Mouse (Mus musculus): ENCODE measurements around the gene Slc39a11. TPM values are rescaled to one million over a fixed set of nuclear protein-coding genes. Genes with fewer than 3 reads are reported as not detected.

Gene Slc39a11
- total and polyA plus RNA-seq, 3 experiments = 43.2 to 54.4 (median 51.0) TPM

DNA sequence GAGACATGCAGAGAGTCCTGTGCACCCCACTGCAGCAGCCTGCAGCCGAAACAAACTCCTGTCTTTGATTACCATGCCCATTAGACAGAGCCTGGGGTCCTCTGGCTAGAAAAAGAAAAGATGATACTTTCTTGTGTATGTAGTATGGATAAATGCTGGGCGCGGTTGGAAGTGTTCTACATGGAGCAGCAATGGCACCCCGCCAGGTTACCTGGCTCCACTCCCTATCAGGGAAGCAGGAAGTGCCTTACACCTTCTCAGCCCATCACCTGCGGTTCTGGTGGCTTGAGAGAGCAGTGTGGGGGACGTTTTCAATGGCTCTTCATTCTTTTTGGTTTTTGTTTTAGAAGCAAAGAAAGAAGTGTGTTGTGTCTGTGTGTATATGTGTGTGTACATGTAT is 391.9 kb downstream of the Slc39a11 start:
- Histone ChIP-seq H3K36me3 (replicated peaks in 1 of 2; ENCODE audit: control insufficient read depth in 1 of 2, insufficient read depth in 1 of 2, low read length in 1 of 2) (peaks cover 0 to 21% of the 10 kb centered on the region in 2 experiments), H3K9ac (ENCODE audit: insufficient read depth, low read depth) (no peak overlapping the region), H3K4me3 (replicated peaks in 1 of 3; ENCODE audit: low read depth in 2 of 3, low read length in 2 of 3, poor library complexity in 1 of 3) (no peak overlapping the region), H3K4me1 (ENCODE audit: control insufficient read depth in 1 of 2, insufficient read depth in 2 of 2) (peaks cover 0 to 19% of the 10 kb centered on the region in 2 experiments; a peak in 2 of 4 replicates), H3K27ac (ENCODE audit: insufficient read depth, low read depth) (no peak overlapping the region), H3K9me3 (replicated peaks; ENCODE audit: low read length) (no peaks in the 10 kb centered on the region), H3K4me2 (ENCODE audit: insufficient read depth, low read depth, poor library complexity, severe bottlenecking) (no peak overlapping the region), H3K27me3 (replicated peaks) (no peaks in the 10 kb centered on the region), H3K79me2 (replicated peaks; ENCODE audit: control insufficient read depth, extremely low read depth, insufficient read depth, poor library complexity, severe bottlenecking) (no peaks in the 10 kb centered on the region)
- DNase-seq (ENCODE audit: extremely low read depth) = no peak
- in situ Hi-C loops (cut with MboI; ENCODE audit: low pct_ligation_motif_present, low pct_unique_long_range_greater_than_20kb, low sequenced_read_pairs) (no loop called here), dilution Hi-C loops (cut with MboI; ENCODE audit: extremely low pct_ligation_motif_present, extremely low pct_unique_long_range_greater_than_20kb, low sequenced_read_pairs) (no loop called here)
- TF ChIP-seq POLR2A (IDR thresholded peaks at IDR 0.05; ENCODE audit: low read depth, low read length) (no peak), MEF2A (IDR thresholded peaks at IDR 0.05; ENCODE audit: borderline replicate concordance, low read depth, low read length) (no peak), TBP (conservative IDR thresholded peaks at IDR 0.05; ENCODE audit: low read depth, low read length) (no peak), MAZ (IDR thresholded peaks at IDR 0.05; ENCODE audit: low read depth, low read length) (no peak)

DNA sequence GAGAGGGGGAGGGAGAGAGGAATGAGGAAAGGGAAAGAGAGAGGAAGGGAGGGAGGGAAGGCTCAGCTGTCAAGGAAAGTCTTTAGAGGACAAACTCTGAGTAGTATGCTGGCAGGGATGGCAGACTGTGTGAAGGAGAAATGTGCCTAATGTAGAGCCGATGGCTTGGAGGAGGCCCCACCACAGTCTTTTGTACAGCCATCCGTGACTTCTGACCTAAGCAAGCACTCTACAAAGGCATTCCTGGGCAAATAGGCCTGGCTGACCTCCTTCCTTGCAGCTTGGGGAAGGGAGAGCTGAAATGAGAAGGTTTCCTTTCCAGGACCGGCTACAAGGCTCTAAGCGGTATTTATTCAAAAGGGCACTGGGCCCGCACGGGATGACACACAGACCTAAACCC is 395.2 kb downstream of the Slc39a11 start:
- H3K4me2 ChIP-seq (ENCODE audit: insufficient read depth, low read depth, poor library complexity, severe bottlenecking) = no peak overlapping the region
- no peak for DNase-seq (ENCODE audit: extremely low read depth)
- in situ Hi-C loops (cut with MboI; ENCODE audit: low pct_ligation_motif_present, low pct_unique_long_range_greater_than_20kb, low sequenced_read_pairs) (no loop called here), dilution Hi-C loops (cut with MboI; ENCODE audit: extremely low pct_ligation_motif_present, extremely low pct_unique_long_range_greater_than_20kb, low sequenced_read_pairs) (no loop called here)
- no peak overlapping the region for H3K4me3 ChIP-seq (replicated peaks in 1 of 3; ENCODE audit: low read depth in 2 of 3, low read length in 2 of 3, poor library complexity in 1 of 3)
- TF ChIP-seq UBTF (IDR thresholded peaks at IDR 0.05; ENCODE audit: low read depth, low read length) = no peak
- TF ChIP-seq POLR2AphosphoS2 (IDR thresholded peaks at IDR 0.05; ENCODE audit: low read depth, low read length) = no peak
- 0 out of 2 replicates have a peak, but pooled peaks have one; percentile 6 for TF ChIP-seq BHLHE40 (IDR thresholded peaks at IDR 0.05; ENCODE audit: low read depth, low read length)
- TF ChIP-seq JUND (conservative IDR thresholded peaks at IDR 0.05; ENCODE audit: low read depth, low read length) = no peak
- no peak for TF ChIP-seq USF1 (IDR thresholded peaks at IDR 0.05; ENCODE audit: low read depth, low read length)
- TF ChIP-seq MAZ (IDR thresholded peaks at IDR 0.05; ENCODE audit: low read depth, low read length) = no peak
- no peaks in the 10 kb centered on the region for H3K79me2 ChIP-seq (replicated peaks; ENCODE audit: control insufficient read depth, extremely low read depth, insufficient read depth, poor library complexity, severe bottlenecking)
- H3K4me1 ChIP-seq (ENCODE audit: control insufficient read depth in 1 of 2, insufficient read depth in 2 of 2) = peaks cover 9 to 34% of the 10 kb centered on the region in 2 experiments
- H3K27me3 ChIP-seq (replicated peaks) = no peaks in the 10 kb centered on the region
- no peak overlapping the region for H3K27ac ChIP-seq (ENCODE audit: insufficient read depth, low read depth)
- H3K9ac ChIP-seq (ENCODE audit: insufficient read depth, low read depth) = no peak overlapping the region
- no peaks in the 10 kb centered on the region for H3K9me3 ChIP-seq (replicated peaks; ENCODE audit: low read length)
- peaks cover 0 to 19% of the 10 kb centered on the region in 2 experiments for H3K36me3 ChIP-seq (replicated peaks in 1 of 2; ENCODE audit: control insufficient read depth in 1 of 2, insufficient read depth in 1 of 2, low read length in 1 of 2)

GRCm38 (mm10) chr11:113253169-113253568 is 396.7 kb downstream of the Slc39a11 start:
- TF ChIP-seq HCFC1 (IDR thresholded peaks at IDR 0.05; ENCODE audit: low read depth, low read length) (no peak), MYC (IDR thresholded peaks at IDR 0.05; ENCODE audit: low read depth, low read length) (no peak), KAT2A (IDR thresholded peaks at IDR 0.05; ENCODE audit: insufficient replicate concordance, low read length) (no peak), SIN3A (IDR thresholded peaks at IDR 0.05; ENCODE audit: low read length) (no peak), NELFE (IDR thresholded peaks at IDR 0.05; ENCODE audit: low read depth, low read length) (no peak), POLR2A (IDR thresholded peaks at IDR 0.05; ENCODE audit: low read depth, low read length) (no peak), MAX (IDR thresholded peaks at IDR 0.05; ENCODE audit: low read length) (no peak), NRF1 (IDR thresholded peaks at IDR 0.05; ENCODE audit: low read depth, low read length) (no peak), POLR2AphosphoS2 (IDR thresholded peaks at IDR 0.05; ENCODE audit: low read depth, low read length) (no peak), ELF1 (IDR thresholded peaks at IDR 0.05; ENCODE audit: low read depth, low read length) (no peak), MAZ (IDR thresholded peaks at IDR 0.05; ENCODE audit: low read depth, low read length) (no peak), ETS1 (conservative IDR thresholded peaks at IDR 0.05; ENCODE audit: low read depth, low read length) (no peak), CTCF (conservative IDR thresholded peaks at IDR 0.05 in 1 of 2, IDR thresholded peaks at IDR 0.05 in 1 of 2; ENCODE audit: low read depth in 2 of 2, low read length in 2 of 2) (no peak), CHD1 (IDR thresholded peaks at IDR 0.05; ENCODE audit: low read depth, low read length) (no peak), IRF4 (IDR thresholded peaks at IDR 0.05; ENCODE audit: low read depth, low read length) (no peak), UBTF (IDR thresholded peaks at IDR 0.05; ENCODE audit: low read depth, low read length) (no peak), PAX5 (IDR thresholded peaks at IDR 0.05; ENCODE audit: low read length) (no peak), CHD2 (IDR thresholded peaks at IDR 0.05; ENCODE audit: low read length) (no peak)

More at GRCm38 (mm10) chr11:113253169-113253568, 396.7 kb downstream of the Slc39a11 start:
- H3K79me2 ChIP-seq (replicated peaks; ENCODE audit: control insufficient read depth, extremely low read depth, insufficient read depth, poor library complexity, severe bottlenecking) = no peaks in the 10 kb centered on the region
- dilution Hi-C loops (cut with MboI; ENCODE audit: extremely low pct_ligation_motif_present, extremely low pct_unique_long_range_greater_than_20kb, low sequenced_read_pairs) = no loop called here
- no peak overlapping the region for H3K9ac ChIP-seq (ENCODE audit: insufficient read depth, low read depth)
- H3K9me3 ChIP-seq (replicated peaks; ENCODE audit: low read length) = no peaks in the 10 kb centered on the region
- no peak overlapping the region for H3K4me2 ChIP-seq (ENCODE audit: insufficient read depth, low read depth, poor library complexity, severe bottlenecking)
- peaks cover 0 to 24% of the 10 kb centered on the region in 2 experiments for H3K36me3 ChIP-seq (replicated peaks in 1 of 2; ENCODE audit: control insufficient read depth in 1 of 2, insufficient read depth in 1 of 2, low read length in 1 of 2)
- DNase-seq (ENCODE audit: extremely low read depth) = no peak
- H3K27me3 ChIP-seq (replicated peaks) = no peaks in the 10 kb centered on the region
- peaks cover 9 to 34% of the 10 kb centered on the region in 2 experiments for H3K4me1 ChIP-seq (ENCODE audit: control insufficient read depth in 1 of 2, insufficient read depth in 2 of 2)
- no peak overlapping the region for H3K4me3 ChIP-seq (replicated peaks in 1 of 3; ENCODE audit: low read depth in 2 of 3, low read length in 2 of 3, poor library complexity in 1 of 3)
- H3K27ac ChIP-seq (ENCODE audit: insufficient read depth, low read depth) = no peak overlapping the region
- in situ Hi-C loops (cut with MboI; ENCODE audit: low pct_ligation_motif_present, low pct_unique_long_range_greater_than_20kb, low sequenced_read_pairs) = no loop called here

All from CH12.LX (cell line).